Mouse (Mus musculus): ENCODE data around the gene Tmco5. TPM values are rescaled to one million over a fixed set of nuclear protein-coding genes. Genes with fewer than 3 reads are reported as not detected.

Gene Tmco5
- total and polyA plus RNA-seq, 3 experiments: not detected

- Histone ChIP-seq H3K4me3 (ENCODE audit: low read depth, low read length) (no peak overlapping the region), H3K27me3 (ENCODE audit: insufficient read depth, low read length) (peaks cover 5% of the 10 kb centered on the region; the same call in 1 of the 2 replicates), H3K4me1 (ENCODE audit: insufficient read depth, low read depth, low read length) (peaks cover 8% of the 10 kb centered on the region; the same call in 1 of the 2 replicates), H3K36me3 (replicated peaks) (no peaks in the 10 kb centered on the region), H3K9me3 (replicated peaks) (0 out of 2 replicates have a peak, but pooled peaks cover 2% of the 10 kb centered on the region)
- DNase-seq (ENCODE audit: low spot score) (peak; percentile 41), ATAC-seq (ENCODE audit: extremely low read depth, insufficient number of reproducible peaks, low FRiP score, poor library complexity, severe bottlenecking) (peak; percentile 61)
- TF ChIP-seq GATA2 (IDR thresholded peaks at IDR 0.05; ENCODE audit: borderline replicate concordance, low read depth, low read length): no peak
- TF ChIP-seq CTCF (IDR thresholded peaks at IDR 0.05; ENCODE audit: low read depth, low read length): peak; percentile 63
Measured at GRCm38 (mm10) chr2:116899615-116900272, 21.3 kb downstream of the Tmco5 start.

GRCm38 (mm10) chr2:116900273-116900843 lies 21.9 kb downstream of the Tmco5 start:
- ATAC-seq (ENCODE audit: extremely low read depth, insufficient number of reproducible peaks, low FRiP score, poor library complexity, severe bottlenecking) (no peak), DNase-seq (ENCODE audit: low spot score) (peak; percentile 1)
- H3K36me3 ChIP-seq (replicated peaks): no peaks in the 10 kb centered on the region

GRCm38 (mm10) chr2:116908268-116908667 lies 29.8 kb downstream of the Tmco5 start:
- H3K36me3 ChIP-seq (replicated peaks): no peaks in the 10 kb centered on the region
- 0 out of 2 replicates have a peak, but pooled peaks cover 2% of the 10 kb centered on the region for H3K9me3 ChIP-seq (replicated peaks)
- no peaks in the 10 kb centered on the region for H3K4me1 ChIP-seq (ENCODE audit: insufficient read depth, low read depth, low read length)
- no peak for TF ChIP-seq GATA1 (IDR thresholded peaks at IDR 0.05; ENCODE audit: borderline replicate concordance, low read length)
- TF ChIP-seq POLR2AphosphoS5 (IDR thresholded peaks at IDR 0.05; ENCODE audit: insufficient replicate concordance, low read depth, low read length): no peak
- no peak for TF ChIP-seq GATA2 (IDR thresholded peaks at IDR 0.05; ENCODE audit: borderline replicate concordance, low read depth, low read length)
- no peak for TF ChIP-seq CTCF (IDR thresholded peaks at IDR 0.05; ENCODE audit: low read depth, low read length)
- TF ChIP-seq TAL1 (conservative IDR thresholded peaks at IDR 0.05; ENCODE audit: low read depth, low read length): no peak
- H3K4me3 ChIP-seq (ENCODE audit: low read depth, low read length): no peak overlapping the region
- DNase-seq (ENCODE audit: low spot score) (no peak), ATAC-seq (ENCODE audit: extremely low read depth, insufficient number of reproducible peaks, low FRiP score, poor library complexity, severe bottlenecking) (no peak)
- peaks cover 9% of the 10 kb centered on the region for H3K27me3 ChIP-seq (ENCODE audit: insufficient read depth, low read length)

More at GRCm38 (mm10) chr2:116900273-116900843, 21.9 kb downstream of the Tmco5 start:
- Histone ChIP-seq H3K9me3 (replicated peaks) (0 out of 2 replicates have a peak, but pooled peaks cover 2% of the 10 kb centered on the region), H3K4me1 (ENCODE audit: insufficient read depth, low read depth, low read length) (peaks cover 8% of the 10 kb centered on the region; the same call in 1 of the 2 replicates), H3K27me3 (ENCODE audit: insufficient read depth, low read length) (peaks cover 5% of the 10 kb centered on the region; the same call in 1 of the 2 replicates), H3K4me3 (ENCODE audit: low read depth, low read length) (no peak overlapping the region)
- no peak for TF ChIP-seq GATA1 (IDR thresholded peaks at IDR 0.05; ENCODE audit: borderline replicate concordance, low read length)
- TF ChIP-seq GATA2 (IDR thresholded peaks at IDR 0.05; ENCODE audit: borderline replicate concordance, low read depth, low read length): no peak
- no peak for TF ChIP-seq CTCF (IDR thresholded peaks at IDR 0.05; ENCODE audit: low read depth, low read length)
- no peak for TF ChIP-seq TAL1 (conservative IDR thresholded peaks at IDR 0.05; ENCODE audit: low read depth, low read length)
- TF ChIP-seq POLR2AphosphoS5 (IDR thresholded peaks at IDR 0.05; ENCODE audit: insufficient replicate concordance, low read depth, low read length): no peak

- no peak for ATAC-seq (ENCODE audit: extremely low read depth, insufficient number of reproducible peaks, low FRiP score, poor library complexity, severe bottlenecking)
- no peak for TF ChIP-seq TAL1 (conservative IDR thresholded peaks at IDR 0.05; ENCODE audit: low read depth, low read length)
- TF ChIP-seq GATA2 (IDR thresholded peaks at IDR 0.05; ENCODE audit: borderline replicate concordance, low read depth, low read length): no peak
- no peak for TF ChIP-seq GATA1 (IDR thresholded peaks at IDR 0.05; ENCODE audit: borderline replicate concordance, low read length)
- TF ChIP-seq CTCF (IDR thresholded peaks at IDR 0.05; ENCODE audit: low read depth, low read length): no peak
- TF ChIP-seq POLR2AphosphoS5 (IDR thresholded peaks at IDR 0.05; ENCODE audit: insufficient replicate concordance, low read depth, low read length): no peak
Measured at GRCm38 (mm10) chr2:116912334-116913070, 34.0 kb downstream of the Tmco5 start.

GRCm38 (mm10) chr2:116913677-116914405 lies 35.4 kb downstream of the Tmco5 start:
- no peak for ATAC-seq (ENCODE audit: extremely low read depth, insufficient number of reproducible peaks, low FRiP score, poor library complexity, severe bottlenecking)
- no peaks in the 10 kb centered on the region for H3K36me3 ChIP-seq (replicated peaks)
- no peaks in the 10 kb centered on the region for H3K9me3 ChIP-seq (replicated peaks)
- no peak for DNase-seq (ENCODE audit: low spot score)
- H3K4me1 ChIP-seq (ENCODE audit: insufficient read depth, low read depth, low read length): no peaks in the 10 kb centered on the region
- TF ChIP-seq CTCF (IDR thresholded peaks at IDR 0.05; ENCODE audit: low read depth, low read length): no peak
- no peak for TF ChIP-seq GATA1 (IDR thresholded peaks at IDR 0.05; ENCODE audit: borderline replicate concordance, low read length)
- no peak for TF ChIP-seq POLR2AphosphoS5 (IDR thresholded peaks at IDR 0.05; ENCODE audit: insufficient replicate concordance, low read depth, low read length)
- TF ChIP-seq TAL1 (conservative IDR thresholded peaks at IDR 0.05; ENCODE audit: low read depth, low read length): no peak
- no peak for TF ChIP-seq GATA2 (IDR thresholded peaks at IDR 0.05; ENCODE audit: borderline replicate concordance, low read depth, low read length)
- H3K4me3 ChIP-seq (ENCODE audit: low read depth, low read length): no peak overlapping the region
- peaks cover 19% of the 10 kb centered on the region for H3K27me3 ChIP-seq (ENCODE audit: insufficient read depth, low read length)

More at GRCm38 (mm10) chr2:116912334-116913070, 34.0 kb downstream of the Tmco5 start:
- no peak overlapping the region for H3K4me3 ChIP-seq (ENCODE audit: low read depth, low read length)
- H3K9me3 ChIP-seq (replicated peaks): no peaks in the 10 kb centered on the region
- no peak for DNase-seq (ENCODE audit: low spot score)
- H3K36me3 ChIP-seq (replicated peaks): no peaks in the 10 kb centered on the region
- no peaks in the 10 kb centered on the region for H3K4me1 ChIP-seq (ENCODE audit: insufficient read depth, low read depth, low read length)
- H3K27me3 ChIP-seq (ENCODE audit: insufficient read depth, low read length): peaks cover 26% of the 10 kb centered on the region
